Mouse (Mus musculus) embryonic fibroblast, embryonic 13.5 days (primary cell): Measurements from ENCODE around the gene Eif4g3. TPM values are rescaled to one million over a fixed set of nuclear protein-coding genes. Genes with fewer than 3 reads are reported as not detected.

Experiments used
- H3K27ac ChIP-seq: 2 replicates; pipeline ENCODE4 v1.5.1; 2012; ENCODE audit warnings: low read length, control low read depth, inconsistent platforms; ENCODE audit not compliant: insufficient read depth
- H3K4me1 ChIP-seq: 2 replicates; pipeline ENCODE4 v1.6.1; 2011; ENCODE audit warnings: low read length; ENCODE audit not compliant: control insufficient read depth, insufficient read depth
- H3K4me3 ChIP-seq: 2 replicates; pipeline ENCODE4 v1.5.1; 2011; ENCODE audit warnings: mild to moderate bottlenecking, control low read depth, low read length; ENCODE audit not compliant: insufficient read depth
- CTCF ChIP-seq: IDR thresholded peaks from 2 replicates; pipeline ENCODE4 v1.5.1; 2011; ENCODE audit warnings: mild to moderate bottlenecking, control low read depth, low read length, moderate library complexity, borderline replicate concordance; ENCODE audit not compliant: insufficient read depth
- POLR2A ChIP-seq: IDR thresholded peaks from 2 replicates; pipeline ENCODE4 v1.6.1; 2011; ENCODE audit warnings: low read depth, mild to moderate bottlenecking, control low read depth, low read length, moderate library complexity
- polyA plus RNA-seq: library from polyadenylated mRNA; stranded (reverse); fragments of >200 nt; gene quantifications from 2 replicates; pipeline ENCODE4 v1.2.4, GENCODE M21; 2011; ENCODE audit warnings: low read depth; ENCODE audit not compliant: missing spikeins, insufficient read length

The Eif4g3 gene
- polyA plus RNA-seq, 1 experiment, result 83.4 TPM

DNA sequence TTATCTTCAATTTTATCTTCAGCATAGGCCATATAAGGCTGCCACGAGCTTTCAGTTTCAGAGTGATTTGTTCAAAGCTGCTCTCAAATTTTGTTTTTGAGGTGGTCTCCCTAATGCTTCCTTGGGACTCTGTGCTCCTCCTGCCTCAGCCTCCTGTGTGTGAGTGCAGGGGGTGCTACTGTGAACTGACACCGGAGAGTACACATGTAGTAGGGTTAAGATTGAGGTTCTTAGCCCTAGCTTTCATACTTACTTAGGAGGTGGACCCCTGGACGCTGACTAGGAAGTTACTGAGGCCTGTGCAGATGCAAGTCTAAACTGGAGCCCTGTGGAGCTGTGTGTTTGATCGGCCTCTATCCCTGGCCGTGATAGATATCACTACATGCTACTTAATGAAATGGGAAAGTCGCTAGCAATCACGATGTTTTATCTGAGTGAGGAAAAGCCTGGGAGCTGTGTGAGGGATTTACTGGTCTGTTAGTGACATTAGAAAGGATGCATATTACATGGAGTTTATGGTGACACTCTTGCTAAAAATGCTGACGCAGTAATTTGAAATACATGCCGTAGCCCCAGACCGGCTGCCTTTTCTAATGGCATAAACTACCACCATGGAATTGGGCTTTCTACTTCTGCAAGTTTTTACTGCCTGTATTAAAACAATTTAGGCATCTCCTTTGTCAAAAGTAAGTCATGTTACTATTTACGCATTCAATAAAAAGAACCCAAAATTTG is 225.3 kb downstream of the Eif4g3 start:
- H3K4me3 ChIP-seq, result peak overlapping the region; percentile 95
- H3K4me1 ChIP-seq, result peaks cover 5% of the 10 kb centered on the region; the same call in 1 of the 2 replicates
- no peak for TF ChIP-seq CTCF
- peak; percentile 31; the same call in 1 of the 2 replicates for TF ChIP-seq POLR2A
- H3K27ac ChIP-seq, result no peak overlapping the region

DNA sequence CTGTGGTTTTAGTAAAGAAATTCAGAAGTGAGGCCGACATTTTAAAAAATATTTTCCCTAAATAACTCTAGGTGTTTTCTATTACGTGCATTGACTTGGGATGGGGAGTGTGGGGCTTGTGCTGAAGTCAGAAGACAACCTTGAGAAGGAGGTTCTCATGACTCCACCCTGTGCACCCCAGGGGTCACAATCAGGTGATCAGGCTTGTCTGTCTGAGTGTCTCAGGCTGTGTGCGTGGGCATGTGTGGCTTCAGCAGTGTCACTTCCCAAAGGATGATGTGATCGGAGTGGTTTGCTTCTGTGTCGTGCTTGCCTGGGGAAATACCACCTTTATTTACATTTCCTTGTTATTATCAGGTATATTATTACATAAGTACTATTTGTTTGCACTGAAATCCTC is 226.5 kb downstream of the Eif4g3 start:
- no peak for TF ChIP-seq POLR2A
- no peak for TF ChIP-seq CTCF
- Histone ChIP-seq H3K4me3 (no peak overlapping the region), H3K27ac (no peak overlapping the region), H3K4me1 (peaks cover 5% of the 10 kb centered on the region; the same call in 1 of the 2 replicates)

DNA sequence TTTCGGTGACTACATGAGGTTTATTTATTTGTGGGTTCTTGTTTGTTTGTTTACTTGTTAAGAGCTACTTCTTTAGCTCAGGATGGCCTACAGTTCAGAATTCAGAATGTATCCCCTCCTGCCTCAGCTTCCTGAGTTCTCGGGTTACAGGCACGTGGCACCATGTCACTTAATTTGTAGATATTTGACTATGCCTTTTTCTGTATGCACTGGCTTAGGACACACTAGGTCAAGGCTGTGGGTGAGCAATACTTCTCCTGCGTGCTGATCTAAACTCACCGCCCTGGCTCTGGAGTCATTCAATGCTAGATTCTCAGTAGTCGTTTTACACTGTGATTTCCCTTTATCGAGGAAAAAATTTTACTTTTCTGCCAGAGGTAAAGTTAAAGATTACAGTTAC is 227.9 kb downstream of the Eif4g3 start:
- Histone ChIP-seq H3K27ac (no peak overlapping the region), H3K4me1 (peaks cover 1% of the 10 kb centered on the region; the same call in 1 of the 2 replicates), H3K4me3 (no peak overlapping the region)
- no peak for TF ChIP-seq CTCF
- TF ChIP-seq POLR2A, result no peak

DNA sequence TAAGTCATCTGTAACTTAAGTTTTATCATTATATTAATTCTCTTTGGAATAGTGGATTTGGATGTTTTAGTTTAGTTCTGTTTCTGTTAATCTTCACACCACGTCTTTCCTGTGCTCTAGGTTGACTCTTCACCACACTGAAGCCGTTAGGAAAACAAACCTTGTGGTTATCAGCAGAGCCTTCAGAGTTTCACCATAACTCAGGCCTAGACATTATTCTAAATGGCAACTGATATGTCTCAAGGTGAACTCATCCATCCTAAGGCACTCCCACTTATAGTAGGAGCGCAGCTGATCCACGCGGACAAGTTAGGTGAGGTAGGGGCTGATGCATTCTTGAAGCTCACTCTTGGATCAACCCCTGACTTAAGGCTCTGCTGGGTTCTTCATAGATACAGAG is 228.6 kb downstream of the Eif4g3 start:
- TF ChIP-seq CTCF (no peak), POLR2A (no peak)

DNA sequence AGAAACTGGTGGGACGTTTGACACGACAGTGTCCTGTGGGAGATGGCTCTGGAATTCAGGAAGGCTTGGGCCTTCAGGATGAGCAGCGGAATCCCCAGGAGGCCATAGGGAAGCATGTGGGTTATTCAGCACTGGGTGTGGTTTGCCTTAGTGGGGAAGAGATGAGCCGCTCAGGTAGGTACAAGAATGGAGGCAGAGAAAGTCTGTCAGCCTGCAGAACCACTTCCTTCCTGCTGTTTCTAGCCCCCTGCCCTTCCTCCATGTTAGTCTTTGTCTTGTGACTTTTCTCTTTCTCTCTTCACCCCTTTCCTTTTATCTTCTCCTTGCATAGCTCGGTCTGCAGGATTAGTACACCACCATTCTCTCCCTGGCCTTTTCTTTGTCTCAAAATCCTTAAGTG is 229.6 kb downstream of the Eif4g3 start:
- no peak overlapping the region for H3K4me3 ChIP-seq
- H3K4me1 ChIP-seq, result no peaks in the 10 kb centered on the region; the same call in 1 of the 2 replicates
- no peak overlapping the region for H3K27ac ChIP-seq
- TF ChIP-seq POLR2A (no peak), CTCF (no peak)

More for the DNA sequence above, 228.6 kb downstream of the Eif4g3 start:
- H3K27ac ChIP-seq, result no peak overlapping the region
- H3K4me1 ChIP-seq, result no peaks in the 10 kb centered on the region; the same call in 1 of the 2 replicates
- H3K4me3 ChIP-seq, result no peak overlapping the region

DNA sequence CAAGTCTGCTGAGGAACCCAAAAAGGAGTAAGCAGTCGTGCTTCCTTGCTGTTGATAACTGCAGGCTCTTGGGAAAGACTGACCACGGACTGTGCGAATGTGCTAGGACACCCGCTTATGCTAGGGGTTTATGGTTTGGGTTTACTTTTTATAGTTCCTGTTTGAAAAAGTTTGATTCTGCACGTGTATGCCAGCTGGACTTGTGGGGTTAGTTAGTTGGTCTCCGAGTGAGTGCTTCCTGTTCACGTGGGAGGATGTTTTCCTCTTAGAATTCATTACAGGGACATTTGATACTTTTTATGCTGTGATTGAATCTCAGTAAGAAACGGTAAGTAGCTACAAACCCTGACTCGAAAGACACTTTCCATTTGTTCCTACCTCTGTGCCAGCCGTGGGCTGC is 230.8 kb downstream of the Eif4g3 start:
- H3K27ac ChIP-seq, result no peak overlapping the region
- no peak for TF ChIP-seq POLR2A
- no peak for TF ChIP-seq CTCF
- H3K4me1 ChIP-seq, result no peaks in the 10 kb centered on the region; the same call in 1 of the 2 replicates
- no peak overlapping the region for H3K4me3 ChIP-seq

DNA sequence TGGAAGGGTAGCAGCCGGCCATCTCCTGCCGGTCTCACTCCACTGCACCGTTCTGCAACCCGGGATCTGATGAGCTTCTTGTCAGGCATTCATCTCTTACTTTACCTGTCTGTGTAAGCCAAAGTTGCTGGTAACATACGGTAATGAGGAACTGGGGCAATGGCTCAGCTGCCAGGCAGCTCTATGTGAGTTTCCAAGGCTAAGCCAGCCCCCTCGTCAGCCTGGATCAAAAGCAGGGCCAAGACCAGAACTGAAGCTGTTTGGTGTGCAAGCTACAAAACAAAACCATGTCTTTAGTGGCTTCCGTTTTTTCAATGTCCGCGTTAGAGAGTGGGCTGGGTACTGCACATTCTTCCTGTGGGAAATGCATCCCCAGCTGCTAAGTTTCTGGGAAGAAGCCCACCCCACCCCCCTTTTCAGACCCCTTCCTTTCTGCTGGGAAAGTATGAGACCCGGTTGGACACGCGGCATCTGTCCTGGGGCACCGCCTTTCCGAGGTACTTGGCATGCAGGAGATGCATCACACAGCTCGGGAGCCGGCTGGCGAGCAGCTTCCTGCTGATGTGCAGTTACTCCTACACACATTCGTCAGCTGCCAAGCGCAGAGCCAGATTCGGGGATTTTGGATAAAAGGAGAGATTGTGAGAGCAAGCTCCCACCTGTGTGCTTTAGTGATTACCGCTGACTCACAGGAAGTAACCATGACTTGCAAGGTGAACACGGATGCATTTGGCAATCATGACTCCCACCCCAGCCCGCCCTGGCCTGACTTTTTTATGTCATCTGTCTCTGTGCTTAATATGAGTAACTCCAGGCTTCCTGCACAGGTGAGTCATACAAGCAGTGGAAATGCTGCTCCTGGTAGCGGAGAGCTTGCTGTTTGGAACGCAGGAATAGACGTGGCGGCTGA is 254.2 kb downstream of the Eif4g3 start:
- Histone ChIP-seq H3K4me1 (peaks cover 11% of the 10 kb centered on the region), H3K4me3 (no peak overlapping the region), H3K27ac (no peak overlapping the region)
- TF ChIP-seq POLR2A (no peak), CTCF (no peak)

DNA sequence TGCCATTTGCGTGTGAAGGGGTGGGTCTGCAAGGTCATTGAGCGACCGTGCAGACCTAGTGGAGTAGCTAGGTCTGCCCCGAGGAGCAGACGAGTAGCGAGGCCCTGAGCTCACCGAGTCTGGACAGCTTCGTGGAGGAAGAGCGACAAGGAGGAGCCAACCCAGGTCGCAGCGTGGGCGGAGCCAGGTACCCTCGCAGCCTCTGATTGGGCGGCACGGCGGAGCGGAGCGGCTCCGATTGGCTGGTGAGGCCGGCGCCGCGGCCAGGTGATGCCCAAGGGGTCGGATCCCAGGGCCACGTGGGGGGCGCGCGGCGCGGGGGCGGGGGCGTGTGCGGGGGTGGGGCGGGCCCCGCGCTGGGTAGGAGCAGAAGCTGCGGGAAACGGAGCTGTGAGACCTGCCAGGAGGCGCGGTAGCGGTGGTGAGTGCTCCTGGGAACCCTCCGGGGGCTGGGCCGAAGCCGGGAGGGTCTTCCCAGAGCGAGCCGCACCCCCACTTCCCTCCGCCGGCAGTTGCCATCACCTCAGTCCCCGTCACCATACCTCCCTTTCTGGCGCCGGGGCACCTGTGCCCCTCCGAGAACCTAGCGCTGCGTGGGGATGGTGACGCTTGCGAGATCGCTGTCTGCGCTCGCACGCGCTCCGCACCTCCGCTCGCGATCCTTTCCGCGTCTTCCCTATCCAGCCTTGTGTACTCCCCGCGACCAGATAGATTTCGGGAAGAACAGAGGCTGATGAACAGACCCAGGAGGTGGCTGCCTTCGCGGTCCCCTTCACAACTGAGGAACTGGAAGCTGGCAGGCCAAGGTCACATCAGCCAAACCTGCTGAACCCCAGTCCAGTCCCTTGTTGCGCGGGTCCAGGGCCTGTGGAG is 257.5 kb downstream of the Eif4g3 start, which contains the start of the genes Sh2d5 and Kif17:
TSS of gene Sh2d5 (plus strand) at position 316 of the 873 bp plus-strand sequence.
TSS of gene Kif17 (plus strand) at position 348 of the 873 bp plus-strand sequence.
- Histone ChIP-seq H3K4me3 (peak within 1 kb of the TSS; percentile 13), H3K27ac (no peak within 1 kb of the TSS), H3K4me1 (peaks cover 15% of the 10 kb centered on the region)
- no peak for TF ChIP-seq CTCF
- TF ChIP-seq POLR2A, result no peak

DNA sequence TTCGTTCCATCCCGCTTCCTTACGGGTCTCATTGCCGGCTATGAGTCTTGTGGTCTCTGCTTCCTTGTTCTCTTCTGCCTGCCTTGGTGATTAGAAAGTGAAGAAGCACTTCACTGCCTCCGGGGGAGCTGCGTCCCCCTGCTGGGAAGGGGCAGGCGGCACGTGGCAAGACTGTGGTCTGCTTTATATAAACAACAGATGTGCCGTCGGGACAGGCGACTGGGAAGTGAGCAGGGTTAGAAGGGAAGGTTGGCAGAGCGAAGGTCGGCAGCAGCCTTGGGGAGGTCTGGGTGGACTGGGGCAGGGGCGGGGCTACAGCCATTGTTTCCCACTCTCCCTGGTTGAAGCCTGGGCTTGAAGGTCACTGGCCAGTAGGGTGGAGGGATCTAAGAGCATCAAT is 259.0 kb downstream of the Eif4g3 start:
- Histone ChIP-seq H3K4me3 (no peak overlapping the region), H3K27ac (no peak overlapping the region), H3K4me1 (peaks cover 15% of the 10 kb centered on the region)
- TF ChIP-seq POLR2A (no peak), CTCF (no peak)
